Mouse (Mus musculus) spleen, postnatal 36 days (tissue): ENCODE results near the gene Pygm.

Source experiments
- DNase-seq, 2 experiments: peaks; one replicate each; pipeline ENCODE4 v3.0.0; 2022; ENCODE audit warnings: low spot score in 2 of 2, mixed read lengths in 1 of 2

Gene Pygm

DNA sequence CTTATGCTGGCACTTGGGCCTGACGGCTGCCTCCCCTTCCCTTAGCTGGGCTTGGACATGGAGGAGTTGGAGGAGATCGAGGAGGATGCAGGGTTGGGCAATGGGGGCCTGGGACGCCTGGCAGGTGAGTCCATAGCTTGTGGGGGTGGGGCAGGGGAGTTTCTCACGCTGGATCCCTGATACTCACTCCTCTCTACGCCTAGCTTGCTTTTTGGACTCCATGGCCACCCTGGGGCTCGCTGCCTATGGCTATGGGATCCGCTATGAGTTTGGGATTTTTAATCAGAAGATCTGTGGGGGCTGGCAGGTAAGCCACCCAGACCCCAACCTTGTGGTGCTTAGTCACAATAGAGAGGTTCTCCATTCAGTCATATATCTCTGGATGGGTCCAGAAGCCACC lies 1.6 kb downstream of the Pygm start:
- DNase-seq: no peak

DNA sequence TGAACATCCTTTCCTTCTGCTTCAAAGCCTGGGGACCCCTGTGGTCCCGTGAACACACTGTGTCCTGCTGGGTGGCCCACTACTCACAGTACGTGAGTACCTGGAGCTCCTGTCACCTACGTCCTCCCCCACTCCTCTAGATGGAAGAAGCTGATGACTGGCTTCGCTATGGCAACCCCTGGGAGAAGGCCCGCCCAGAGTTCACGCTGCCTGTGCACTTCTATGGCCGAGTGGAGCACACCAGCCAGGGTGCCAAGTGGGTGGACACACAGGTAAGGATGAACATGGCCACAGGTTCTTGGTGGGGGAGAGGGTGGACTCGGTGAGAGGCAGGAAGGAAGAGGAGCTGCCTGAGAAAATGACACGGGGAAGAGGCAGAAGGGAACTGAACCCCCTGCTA lies 2.0 kb downstream of the Pygm start:
- DNase-seq: no peak

DNA sequence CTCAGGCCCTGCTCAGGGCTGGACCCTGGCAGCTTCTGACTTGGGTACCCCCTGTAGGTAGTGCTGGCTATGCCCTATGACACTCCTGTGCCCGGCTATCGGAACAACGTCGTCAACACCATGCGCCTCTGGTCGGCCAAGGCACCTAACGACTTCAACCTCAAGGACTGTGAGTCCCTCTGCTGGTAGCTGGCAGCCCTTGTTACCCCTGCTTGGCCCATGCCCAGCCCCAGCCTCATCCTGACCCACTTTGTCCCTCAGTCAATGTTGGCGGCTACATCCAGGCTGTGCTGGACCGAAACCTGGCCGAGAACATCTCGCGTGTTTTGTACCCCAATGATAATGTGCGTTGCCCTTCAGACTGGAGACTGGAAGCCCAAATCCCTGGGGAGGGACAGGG lies 3.8 kb downstream of the Pygm start:
- no peak for DNase-seq

DNA sequence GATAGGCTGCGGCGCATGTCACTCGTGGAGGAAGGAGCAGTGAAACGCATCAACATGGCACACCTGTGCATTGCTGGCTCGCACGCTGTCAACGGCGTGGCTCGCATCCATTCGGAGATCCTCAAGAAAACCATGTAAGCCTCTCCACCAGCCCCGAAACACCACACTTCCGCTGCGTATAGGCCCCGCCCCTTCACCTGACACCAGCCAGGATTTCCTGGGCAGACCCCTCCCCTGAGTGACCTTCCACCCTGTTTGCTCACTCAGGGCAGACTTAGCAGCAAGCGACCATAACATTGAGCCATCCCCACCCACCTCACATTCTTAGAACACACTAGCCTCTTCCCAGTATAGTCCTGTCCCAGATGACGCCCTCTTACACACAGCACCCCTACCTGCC lies 5.6 kb downstream of the Pygm start:
- DNase-seq: peak; percentile 74 to 75

DNA sequence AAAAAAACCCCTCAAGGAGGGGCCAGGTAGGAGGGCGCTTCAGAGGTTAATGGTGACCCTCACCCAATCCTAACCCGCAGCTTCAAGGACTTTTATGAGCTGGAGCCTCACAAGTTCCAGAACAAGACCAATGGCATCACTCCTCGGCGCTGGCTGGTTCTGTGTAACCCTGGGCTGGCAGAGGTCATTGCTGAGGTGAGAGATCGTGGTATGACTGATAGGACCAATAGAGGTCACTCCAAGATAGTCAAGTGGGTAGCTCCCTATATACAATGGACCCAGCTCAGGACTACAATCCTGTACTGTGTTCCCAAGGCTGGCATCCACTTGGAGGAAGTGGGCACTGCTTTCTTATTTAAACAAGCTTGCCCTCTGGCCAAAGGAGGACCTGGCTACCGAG lies 6.1 kb downstream of the Pygm start:
- no peak for DNase-seq

DNA sequence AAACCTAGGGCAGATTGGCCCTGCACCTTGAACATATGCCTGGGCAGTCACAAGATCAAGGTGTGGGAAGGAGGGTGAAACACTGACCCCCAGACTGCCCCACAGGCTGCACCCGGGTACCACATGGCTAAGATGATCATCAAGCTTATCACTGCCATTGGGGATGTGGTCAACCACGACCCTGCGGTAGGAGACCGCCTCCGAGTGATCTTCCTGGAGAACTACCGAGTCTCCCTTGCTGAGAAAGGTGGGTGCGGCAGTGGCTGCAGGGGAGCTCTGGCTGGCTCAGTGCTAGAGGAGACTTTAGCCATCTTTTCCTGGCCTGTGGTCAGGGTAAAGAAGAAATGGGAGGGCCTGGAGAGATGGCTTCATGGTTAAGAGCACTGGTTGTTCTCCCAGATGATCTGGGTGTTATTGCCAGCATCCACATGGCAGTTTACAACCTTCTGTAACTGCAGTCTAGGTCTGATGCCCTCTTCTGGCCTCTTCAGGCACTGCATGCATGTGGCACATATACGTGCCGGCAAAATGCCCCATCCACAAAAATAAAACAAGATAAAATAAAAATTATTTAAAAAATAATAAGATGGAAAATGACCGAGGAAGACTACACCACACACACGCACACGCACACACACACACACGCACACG lies 8.7 kb downstream of the Pygm start:
- DNase-seq: no peak

DNA sequence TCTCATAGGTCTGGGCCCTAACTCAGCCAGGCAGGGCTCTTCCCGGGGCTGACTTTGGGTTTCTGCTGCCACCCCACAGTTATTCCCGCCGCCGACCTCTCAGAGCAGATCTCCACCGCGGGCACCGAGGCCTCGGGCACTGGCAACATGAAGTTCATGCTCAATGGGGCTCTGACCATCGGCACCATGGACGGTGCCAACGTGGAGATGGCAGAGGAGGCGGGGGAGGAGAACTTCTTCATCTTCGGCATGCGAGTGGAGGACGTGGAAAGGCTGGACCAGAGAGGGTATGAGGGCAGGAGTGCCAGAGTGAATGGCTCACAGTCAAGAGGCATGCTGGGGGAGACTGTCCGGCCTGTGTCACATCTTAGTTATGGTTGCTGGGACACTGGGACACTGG lies 9.4 kb downstream of the Pygm start:
- DNase-seq: no peak

DNA sequence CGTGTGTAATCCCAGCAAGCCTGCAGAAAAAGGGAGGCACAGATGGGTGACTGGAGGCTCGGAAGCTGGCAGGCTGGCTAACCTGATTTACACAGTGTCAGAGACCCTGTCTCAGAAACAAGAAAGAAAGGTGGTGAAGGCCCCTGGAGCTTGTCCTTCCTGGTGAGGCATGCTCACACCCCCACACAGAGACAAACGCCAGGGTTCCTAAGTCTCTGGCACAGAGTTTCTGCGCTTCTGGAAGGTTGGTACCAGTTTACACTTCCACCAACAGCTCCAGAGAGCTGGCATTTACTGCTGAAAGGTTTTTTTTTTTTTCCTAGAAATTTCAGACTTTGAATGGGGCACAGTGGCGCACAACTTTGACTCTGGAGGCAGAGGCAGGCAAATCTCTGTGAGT lies 12.0 kb downstream of the Pygm start:
- no peak for DNase-seq

DNA sequence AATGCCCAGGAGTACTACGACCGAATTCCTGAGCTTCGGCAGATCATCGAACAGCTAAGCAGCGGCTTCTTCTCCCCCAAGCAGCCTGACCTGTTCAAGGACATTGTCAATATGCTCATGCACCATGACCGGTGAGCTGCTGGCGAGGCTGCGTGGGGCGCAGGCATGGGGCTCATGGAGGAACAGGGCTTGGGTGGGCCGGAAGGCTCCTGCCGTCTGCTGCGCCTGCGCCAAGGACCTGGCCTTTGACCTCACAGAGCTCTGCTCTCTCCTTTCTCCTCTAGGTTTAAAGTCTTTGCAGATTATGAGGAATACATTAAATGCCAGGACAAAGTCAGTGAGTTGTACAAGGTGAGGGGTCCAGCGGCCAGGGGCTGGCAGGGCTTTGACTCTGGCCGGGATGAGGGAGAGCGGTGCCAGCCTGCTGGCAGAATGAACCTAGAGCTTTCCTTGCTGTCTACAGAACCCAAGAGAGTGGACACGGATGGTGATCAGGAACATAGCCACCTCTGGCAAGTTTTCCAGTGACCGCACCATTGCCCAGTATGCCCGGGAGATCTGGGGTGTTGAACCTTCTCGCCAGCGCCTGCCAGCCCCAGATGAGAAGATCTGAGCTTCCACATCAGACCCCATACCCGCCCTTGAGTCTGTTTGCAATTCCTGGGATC lies 13.5 kb downstream of the Pygm start:
- DNase-seq: peak in 1 of 2 experiments; percentile 32

DNA sequence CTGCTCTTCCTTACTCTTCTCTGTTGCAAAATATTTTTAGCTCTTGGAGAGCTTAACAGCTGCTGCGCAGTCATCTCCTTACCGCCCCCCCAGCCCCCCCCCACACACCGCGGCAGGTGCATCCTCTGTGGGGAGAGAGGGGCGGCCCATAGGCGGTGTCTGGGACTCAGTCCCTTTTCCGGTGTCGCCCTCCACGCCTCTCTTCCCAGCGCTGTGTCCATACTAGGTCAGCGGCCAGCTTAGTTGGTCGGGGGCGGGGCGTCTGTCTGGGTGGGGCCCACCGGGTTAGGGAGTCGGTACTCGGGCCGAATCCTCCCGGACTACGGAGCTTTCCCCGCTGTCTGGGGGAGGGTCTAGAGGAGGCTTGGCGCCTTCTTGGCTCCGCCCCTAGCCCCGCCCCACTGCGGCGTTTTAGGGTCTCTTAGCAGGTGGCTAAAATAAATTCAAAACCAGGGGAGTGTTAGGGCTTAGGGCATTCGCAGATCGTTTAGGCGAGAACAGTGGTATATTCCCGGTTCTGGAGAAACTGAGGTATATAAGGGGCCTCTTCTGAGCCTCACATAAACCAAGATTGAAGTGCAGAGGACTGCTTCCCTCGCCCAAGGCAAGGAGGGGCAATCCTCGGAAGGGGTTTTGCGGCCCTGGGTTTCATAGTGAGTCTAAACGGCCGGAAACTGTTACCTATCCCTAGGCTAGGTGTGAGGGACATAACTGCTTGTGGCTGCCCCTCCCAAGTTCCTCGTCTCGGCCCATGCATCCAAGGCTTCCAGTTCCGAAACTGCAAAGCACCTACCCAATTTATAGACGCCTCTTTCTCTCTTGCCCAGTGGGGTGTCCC lies 14.5 kb downstream of the Pygm start:
- peak; percentile 90 to 91 for DNase-seq

DNA sequence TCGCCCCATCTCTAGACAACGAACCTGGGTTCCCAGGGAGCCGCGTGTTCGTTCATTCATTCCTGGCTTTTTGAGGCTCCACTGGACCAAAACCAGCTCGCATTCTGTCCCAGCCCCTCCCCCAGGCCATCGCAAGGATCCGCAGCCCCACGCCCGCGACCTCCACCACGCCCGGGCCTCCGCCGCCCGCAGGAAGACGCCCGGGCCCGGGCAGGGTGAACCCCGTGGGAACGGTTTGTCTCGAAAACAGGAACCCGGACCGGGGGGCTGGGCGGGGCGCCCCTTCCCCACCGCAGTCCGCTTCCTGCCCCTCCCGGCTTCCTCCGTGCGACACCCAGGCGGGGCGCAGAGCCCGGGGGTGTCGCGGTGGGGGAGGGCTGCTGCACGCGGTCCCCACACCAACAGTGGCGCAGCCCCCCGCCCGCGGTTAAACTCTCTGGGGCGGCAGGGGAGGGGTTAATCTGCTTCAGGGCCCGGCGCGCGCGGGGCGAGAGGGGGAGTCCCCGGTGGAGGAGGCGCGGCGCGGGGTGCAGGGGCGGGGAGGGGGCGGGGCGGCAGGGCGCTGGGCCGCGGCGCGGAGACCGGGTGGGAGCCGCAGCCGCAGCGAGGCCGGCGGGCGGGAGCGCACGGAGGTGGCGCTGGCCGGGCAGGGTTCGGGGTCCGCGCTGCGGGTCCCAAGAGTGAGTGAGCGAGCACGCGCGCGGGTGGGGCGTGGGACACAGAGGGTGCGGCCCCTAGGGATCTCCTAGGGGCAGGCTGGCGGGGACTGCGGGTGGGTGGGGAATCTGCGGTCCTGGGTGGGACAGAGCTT lies 15.3 kb downstream of the Pygm start, which contains the start of gene Rasgrp2:
Gene Rasgrp2, plus strand, starts transcription at position 56 of the 811 bp plus-strand sequence.
- DNase-seq: peak; percentile 95 to 97

DNA sequence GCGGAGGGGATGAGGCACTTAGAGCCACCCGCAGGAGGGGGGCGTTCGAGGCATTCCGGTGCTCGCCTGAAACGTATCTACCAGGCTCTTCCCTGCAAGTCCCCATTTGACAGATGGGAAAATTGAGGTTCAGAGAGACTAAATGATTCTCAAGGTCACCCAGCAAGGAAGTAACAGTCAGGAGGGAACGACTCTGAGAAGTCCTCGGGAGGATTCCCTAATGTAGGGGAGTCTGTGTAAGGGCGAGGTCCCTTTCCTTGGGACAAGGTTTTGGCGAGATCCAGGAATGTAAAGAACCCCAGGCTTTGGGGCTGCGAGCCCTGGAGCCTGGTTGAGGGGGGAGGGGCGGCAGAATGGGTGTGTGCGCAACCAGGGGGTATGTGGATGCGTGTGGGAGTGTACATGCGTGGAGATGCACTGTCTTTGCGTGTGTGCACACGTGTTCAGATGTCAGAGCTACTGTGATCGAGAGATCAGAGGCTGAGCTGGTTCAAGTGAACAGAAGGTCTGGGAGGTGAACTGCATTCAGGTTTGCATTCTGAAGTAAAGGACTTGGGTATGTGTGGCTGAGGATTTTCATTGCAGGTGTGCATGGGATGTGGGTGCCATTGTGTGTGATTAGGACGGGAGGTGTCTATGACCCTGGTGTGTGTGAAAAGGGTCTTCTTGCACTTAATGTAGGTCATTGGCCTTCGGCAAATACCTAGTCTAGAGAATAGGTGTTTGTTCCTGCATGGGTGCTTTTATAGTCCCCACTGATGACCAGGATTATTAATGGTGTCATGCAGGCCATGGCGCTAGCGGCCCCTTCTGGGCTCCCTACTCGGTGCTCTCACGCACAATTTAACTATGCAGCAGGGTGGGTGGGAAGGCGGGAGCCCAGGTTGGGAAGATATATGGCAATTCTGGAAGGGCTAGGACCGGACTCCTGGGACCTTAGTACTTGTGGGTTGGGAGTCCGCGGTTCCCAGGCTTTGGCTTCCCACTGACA lies 16.2 kb downstream of the Pygm start:
- DNase-seq: peak in 1 of 2 experiments; percentile 58

DNA sequence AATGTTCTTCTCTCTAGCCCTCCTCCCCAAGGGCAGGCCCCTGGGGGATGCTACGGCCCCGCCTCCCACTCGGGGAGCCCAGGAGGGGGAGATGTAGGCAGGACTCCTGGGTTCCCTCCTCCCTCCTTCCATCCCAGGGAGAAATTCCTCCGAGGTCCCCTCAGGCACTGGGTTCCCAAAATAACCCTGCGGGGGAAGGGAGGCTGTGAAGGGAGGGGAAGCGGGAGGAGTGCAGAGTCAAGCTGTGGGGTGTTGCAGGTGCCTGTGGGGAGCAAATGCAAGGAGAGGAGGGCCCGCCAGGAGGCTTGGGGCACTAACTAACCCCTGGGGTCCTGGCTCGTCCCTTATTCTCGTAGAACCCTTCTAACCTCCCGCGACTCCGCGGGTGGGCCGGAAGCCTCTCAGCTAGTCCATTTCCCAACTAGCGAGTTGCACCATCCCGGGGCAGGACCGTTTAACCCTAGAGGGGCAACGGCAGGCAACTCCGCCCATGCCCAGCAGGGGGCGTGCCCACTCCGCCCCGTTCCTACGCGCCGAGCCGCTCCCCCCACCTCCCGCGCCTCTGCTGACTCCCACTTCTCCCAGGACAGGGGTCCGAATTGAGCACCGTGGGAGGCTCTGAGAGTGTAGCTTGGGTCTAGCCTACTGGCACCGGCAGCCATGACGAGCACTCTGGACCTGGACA lies 17.1 kb downstream of the Pygm start:
- DNase-seq: peak; percentile 81 to 83

DNA sequence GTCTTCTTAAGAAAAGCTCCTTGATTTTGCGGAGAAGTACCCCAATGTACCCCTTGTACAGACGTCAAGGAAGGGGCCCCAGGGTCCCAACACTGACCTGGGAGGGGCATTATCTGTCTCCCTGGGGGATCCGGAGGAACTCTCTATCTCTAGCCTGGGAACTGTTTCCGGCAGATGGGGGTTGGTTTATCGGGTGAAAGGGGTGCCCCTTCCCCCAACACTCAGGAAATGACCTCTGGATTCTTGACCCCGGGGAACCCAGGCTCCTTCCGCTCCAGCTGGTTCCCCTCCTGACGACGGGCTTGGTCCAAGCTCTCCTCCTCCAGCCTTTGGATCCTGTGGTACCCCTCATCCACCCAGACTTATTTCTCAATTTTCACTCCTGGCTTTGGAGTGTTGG lies 17.8 kb downstream of the Pygm start:
- peak in 1 of 2 experiments; percentile 45 for DNase-seq

DNA sequence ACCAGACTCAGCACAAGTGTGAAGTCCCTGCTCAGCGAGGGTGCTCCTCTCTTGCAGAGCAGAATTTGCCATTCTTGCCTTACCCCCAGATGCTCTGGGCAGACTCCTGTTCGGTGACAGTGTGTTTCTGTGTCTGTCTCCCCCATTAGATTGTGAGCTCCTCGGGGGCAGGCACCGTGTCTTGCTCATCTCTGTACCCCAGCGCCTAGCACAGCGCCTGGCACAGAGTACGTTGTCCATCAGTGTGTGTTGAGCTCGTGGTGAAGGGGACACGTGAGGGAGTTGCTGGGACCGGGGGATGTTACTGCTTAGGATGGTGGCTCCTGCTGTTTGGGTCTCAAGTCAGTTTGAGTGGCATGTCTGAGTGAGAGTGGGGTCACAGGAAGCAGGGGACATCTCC lies 19.7 kb downstream of the Pygm start:
- DNase-seq: no peak

DNA sequence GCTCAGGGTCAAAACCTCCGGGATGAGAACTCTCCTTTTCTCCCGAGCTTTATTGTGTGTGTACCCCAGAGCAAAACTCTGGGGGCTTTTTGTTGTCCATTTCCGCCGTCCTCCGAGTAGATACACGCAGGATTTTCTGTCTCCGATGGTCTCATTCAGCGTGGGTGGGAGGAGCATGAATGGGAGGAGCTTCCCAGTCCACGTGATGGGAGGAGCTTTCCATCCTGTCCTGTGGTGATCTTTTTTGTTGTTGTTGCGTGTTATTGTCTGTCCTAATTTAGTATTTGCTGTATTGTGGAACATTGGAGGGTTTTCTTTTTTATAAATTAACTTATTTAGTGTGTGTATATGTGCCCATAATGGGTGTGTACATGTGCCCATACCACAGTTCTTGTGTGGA lies 21.2 kb downstream of the Pygm start:
- no peak for DNase-seq

DNA sequence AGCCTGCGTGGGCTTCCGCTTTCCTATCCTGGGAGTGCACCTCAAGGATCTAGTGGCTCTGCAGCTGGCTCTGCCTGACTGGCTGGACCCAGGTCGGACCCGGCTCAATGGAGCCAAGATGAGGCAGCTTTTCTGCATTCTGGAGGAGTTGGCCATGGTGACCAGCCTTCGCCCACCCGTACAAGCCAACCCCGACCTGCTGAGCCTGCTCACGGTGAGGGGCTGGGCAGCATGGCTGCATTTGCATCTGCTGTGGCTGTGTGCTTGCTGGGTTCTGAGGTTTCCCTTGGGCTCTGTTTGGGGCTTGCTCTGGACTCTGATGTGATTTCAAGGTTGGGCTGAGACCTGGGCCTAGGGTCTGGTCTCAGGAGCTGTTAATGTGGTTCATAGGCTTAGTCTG lies 22.9 kb downstream of the Pygm start:
- DNase-seq: no peak

DNA sequence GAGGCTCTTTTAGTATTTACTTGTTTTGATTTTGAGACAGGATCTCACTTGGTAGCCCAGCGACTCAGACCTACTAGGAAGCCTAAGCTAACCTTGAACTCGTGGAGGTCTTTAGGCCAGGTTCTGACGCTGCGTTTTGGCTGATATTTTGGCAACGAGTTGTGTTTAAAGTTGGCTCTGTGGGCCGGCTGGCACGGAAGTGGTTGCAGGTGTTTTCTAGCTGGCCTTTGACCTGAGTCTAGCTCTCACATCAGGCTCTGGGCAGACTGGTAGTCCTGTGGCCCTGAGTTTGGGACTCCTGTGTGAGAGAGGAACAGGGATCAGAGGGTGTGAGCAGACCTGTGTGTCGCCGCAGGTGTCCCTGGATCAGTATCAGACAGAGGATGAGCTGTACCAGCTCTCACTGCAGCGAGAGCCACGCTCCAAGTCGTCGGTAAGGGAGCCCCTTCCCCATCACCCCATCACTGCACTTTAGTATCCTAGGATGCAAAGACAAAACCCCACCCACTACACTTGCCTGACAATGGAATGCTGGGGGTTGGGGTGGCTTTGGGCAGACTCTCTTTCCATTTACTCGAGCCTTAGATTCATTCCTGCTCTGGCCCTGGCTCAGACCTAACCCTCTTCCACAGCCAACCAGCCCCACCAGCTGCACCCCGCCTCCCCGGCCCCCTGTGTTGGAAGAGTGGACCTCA lies 23.8 kb downstream of the Pygm start:
- no peak for DNase-seq

DNA sequence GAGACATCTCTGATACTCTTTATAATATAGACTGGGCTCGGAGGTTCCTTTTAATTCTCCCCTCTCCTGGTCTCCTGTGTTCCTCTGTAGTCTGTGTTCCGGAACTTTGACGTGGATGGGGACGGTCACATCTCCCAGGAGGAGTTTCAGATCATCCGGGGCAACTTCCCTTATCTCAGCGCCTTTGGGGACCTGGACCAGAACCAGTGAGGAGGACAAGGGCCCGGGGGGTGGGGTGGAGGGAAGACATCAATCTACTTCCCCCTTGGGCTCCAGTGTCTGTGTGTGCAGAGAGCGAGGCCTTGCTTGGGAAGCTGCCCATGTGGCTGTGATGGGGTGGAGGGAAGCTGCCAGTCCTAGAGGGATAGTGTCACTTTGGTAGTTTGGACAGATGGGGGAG lies 24.6 kb downstream of the Pygm start:
- DNase-seq: no peak
